Comparison of ENCODE assay signal across 29 mouse cellular contexts in the genomic region with DNA sequence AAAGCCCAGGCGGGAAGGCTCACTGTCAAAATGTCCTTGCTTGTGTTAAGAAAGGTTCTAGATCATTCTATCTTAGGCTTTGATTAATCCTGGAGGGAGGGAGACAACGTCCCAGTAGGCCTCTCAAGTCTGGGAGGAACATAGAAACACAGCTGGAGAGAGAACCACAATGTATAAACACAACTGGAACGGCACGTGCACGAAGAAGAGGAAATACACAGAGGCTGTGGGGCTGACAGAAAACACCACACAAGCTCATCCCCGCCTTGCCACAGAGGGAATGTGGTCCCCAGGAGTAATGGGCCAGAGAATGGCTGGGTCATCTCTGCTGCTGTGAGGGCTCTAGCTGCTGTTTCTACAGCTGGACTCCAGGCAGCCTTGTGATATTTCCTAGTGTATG. TPM values are rescaled to one million over a fixed set of nuclear protein-coding genes. Genes with fewer than 3 reads are reported as not detected.
DNase-seq lines count a peak whose midpoint lies in the region; ATAC-seq and TF ChIP-seq lines count a peak whose summit lies in the region.
"Had no signal": no experiment of that assay in that cellular context is flagged by ENCODE, and none has a peak within 500 bp of the region (broad histone marks: within the 10 kb centered on the region; RNA-seq: fewer than 3 reads in every experiment).

No protein-coding gene starts in this region.

- no peaks in the 10 kb centered on the region for H3K27me3 ChIP-seq in heart, embryonic 11.5 days (ENCODE audit: control insufficient read depth, insufficient read depth, low read length)
- no peaks in the 10 kb centered on the region for H3K27me3 ChIP-seq in lung, embryonic 14.5 days (ENCODE audit: insufficient read depth, low read length)
- H3K27me3 ChIP-seq in liver, postnatal 0 days (ENCODE audit: insufficient read depth, low read length), result no peaks in the 10 kb centered on the region
- H3K27me3 ChIP-seq: embryonic facial prominence, embryonic 15.5 days; hindbrain, embryonic 13.5 days; limb, embryonic 15.5 days; midbrain, embryonic 12.5 days had no signal

- H3K36me3 ChIP-seq in heart, embryonic 11.5 days (ENCODE audit: control insufficient read depth, insufficient read depth, low read length), result peaks cover 7% of the 10 kb centered on the region
- H3K36me3 ChIP-seq in lung, embryonic 14.5 days (ENCODE audit: insufficient read depth), result no peaks in the 10 kb centered on the region
- H3K36me3 ChIP-seq in liver, postnatal 0 days (replicated peaks; ENCODE audit: insufficient read depth, low read length), result no peaks in the 10 kb centered on the region
- H3K36me3 ChIP-seq: embryonic facial prominence, embryonic 15.5 days; G1E; hindbrain, embryonic 13.5 days; limb, embryonic 15.5 days; midbrain, embryonic 12.5 days had no signal

- intact Hi-C loops in heart, postnatal 10 days (cut with DNase I), result no loop called here

- no peak for DNase-seq in heart, postnatal 10 days
- peak; percentile 61 for DNase-seq in lung, embryonic 14.5 days
- DNase-seq in lung, adult 18-20 months, result no peak
- peak; percentile 60 for DNase-seq in lung, postnatal 10 days
- no peak for DNase-seq in liver, postnatal 0 days
- no peak for DNase-seq in cerebellum, postnatal 14 days
- DNase-seq: adrenal gland, postnatal 36 days; cerebellum, adult 9-10 months; gastrocnemius, adult 2 months; kidney, adult 2 months; layer of hippocampus, adult 9-11 months; right cerebral cortex, postnatal 25 days; spleen, adult 18-20 months; thymus, postnatal 14 days had no signal

- ATAC-seq in heart, embryonic 11.5 days (replicated peaks; ENCODE audit: insufficient number of reproducible peaks, low FRiP score, low TSS enrichment), result no peak
- peak; percentile 33; the same call in 1 of the 2 replicates for ATAC-seq in lung, embryonic 14.5 days (ENCODE audit: insufficient read depth)
- ATAC-seq in liver, postnatal 0 days, result no peak
- ATAC-seq: forebrain, embryonic 14.5 days; Patski had no signal

- TF ChIP-seq EP300 in liver, postnatal 0 days (IDR thresholded peaks at IDR 0.05; ENCODE audit: low read depth), result no peak

- H3K9ac ChIP-seq in heart, embryonic 11.5 days (ENCODE audit: low read depth, low read length), result no peak overlapping the region
- H3K9ac ChIP-seq in lung, embryonic 14.5 days, result no peak overlapping the region
- no peak overlapping the region for H3K9ac ChIP-seq in liver, postnatal 0 days (replicated peaks)
- H3K9ac ChIP-seq: embryonic facial prominence, embryonic 15.5 days; hindbrain, embryonic 13.5 days; limb, embryonic 15.5 days; liver, embryonic 14.5 days; midbrain, embryonic 12.5 days had no signal

- WGBS in heart, embryonic 11.5 days (ENCODE audit: insufficient replicate concordance), result 68% methylated on average over 6 of the region's 6 CpGs
- WGBS in lung, embryonic 14.5 days, result 40% methylated on average over 6 of the region's 6 CpGs
- WGBS in liver, postnatal 0 days (ENCODE audit: insufficient replicate concordance), result 45% methylated on average over 6 of the region's 6 CpGs

- peaks cover 62% of the 10 kb centered on the region for H3K4me1 ChIP-seq in heart, embryonic 11.5 days (ENCODE audit: control insufficient read depth, insufficient read depth, low read length)
- peaks cover 5% of the 10 kb centered on the region; the same call in 1 of the 2 replicates for H3K4me1 ChIP-seq in lung, embryonic 14.5 days (ENCODE audit: insufficient read depth)
- H3K4me1 ChIP-seq in liver, postnatal 0 days (ENCODE audit: insufficient read depth), result no peaks in the 10 kb centered on the region
- H3K4me1 ChIP-seq: embryonic facial prominence, embryonic 15.5 days; limb, embryonic 15.5 days; midbrain, embryonic 12.5 days had no signal

- no peaks in the 10 kb centered on the region for H3K9me3 ChIP-seq in heart, embryonic 11.5 days (replicated peaks; ENCODE audit: control insufficient read depth, low read length)
- H3K9me3 ChIP-seq in lung, embryonic 14.5 days (ENCODE audit: low read depth, low read length), result no peaks in the 10 kb centered on the region
- no peaks in the 10 kb centered on the region for H3K9me3 ChIP-seq in liver, postnatal 0 days (ENCODE audit: low read length)
- H3K9me3 ChIP-seq: embryonic facial prominence, embryonic 15.5 days; G1E; hindbrain, embryonic 13.5 days; limb, embryonic 15.5 days; midbrain, embryonic 12.5 days had no signal

- H3K4me3 ChIP-seq in heart, embryonic 11.5 days (ENCODE audit: low read depth, low read length), result no peak overlapping the region
- no peak overlapping the region for H3K4me3 ChIP-seq in lung, embryonic 14.5 days (ENCODE audit: low read depth, low read length)
- H3K4me3 ChIP-seq in liver, postnatal 0 days (ENCODE audit: low read depth, low read length), result no peak overlapping the region
- H3K4me3 ChIP-seq: embryonic facial prominence, embryonic 15.5 days; gastrocnemius, adult 2 months; hindbrain, embryonic 13.5 days; left cerebral cortex, adult 2 months; limb, embryonic 15.5 days; midbrain, embryonic 12.5 days had no signal

- TF ChIP-seq CTCF in lung, embryonic 14.5 days (IDR thresholded peaks at IDR 0.05; ENCODE audit: low read depth), result no peak
- TF ChIP-seq CTCF in liver, postnatal 0 days (IDR thresholded peaks at IDR 0.05; ENCODE audit: low read depth), result no peak

- H3K27ac ChIP-seq in heart, embryonic 11.5 days (ENCODE audit: low read depth, low read length), result peak overlapping the region; percentile 59
- no peak overlapping the region for H3K27ac ChIP-seq in lung, embryonic 14.5 days (ENCODE audit: low read depth)
- H3K27ac ChIP-seq in liver, postnatal 0 days (ENCODE audit: low read depth), result no peak overlapping the region
- H3K27ac ChIP-seq: embryonic facial prominence, embryonic 15.5 days; gastrocnemius, adult 2 months; hindbrain, embryonic 13.5 days; kidney, postnatal 0 days; left cerebral cortex, adult 2 months; limb, embryonic 15.5 days; liver, embryonic 14.5 days; midbrain, embryonic 12.5 days had no signal

- H3K4me2 ChIP-seq in heart, embryonic 11.5 days, result no peak overlapping the region
- H3K4me2 ChIP-seq in lung, embryonic 14.5 days, result no peak overlapping the region
- H3K4me2 ChIP-seq in liver, postnatal 0 days (ENCODE audit: low read depth, low read length), result no peak overlapping the region
- H3K4me2 ChIP-seq: embryonic facial prominence, embryonic 15.5 days; hindbrain, embryonic 13.5 days; limb, embryonic 15.5 days; midbrain, embryonic 12.5 days had no signal

RNA-seq across cellular contexts. Expression of a gene that starts 48.9 kb away (rescaled TPM):
- 10.1 and 12.4 TPM in 2 replicates for polyA plus RNA-seq in heart, embryonic 11.5 days (2014; fragmentation: Nextera tagmentation; extraction: Ambion mirVana)
- total RNA-seq in heart, postnatal 10 days (2021), result 10 to 100 TPM; 18.3 to 21.0 TPM
- 11.0 and 11.5 TPM in 2 replicates for polyA plus RNA-seq in lung, embryonic 14.5 days (2014; fragmentation: Nextera tagmentation; extraction: Ambion mirVana)
- 0.62 and 0.73 TPM in 2 replicates for polyA plus RNA-seq in liver, postnatal 0 days (2015; fragmentation: Nextera tagmentation; extraction: Ambion mirVana)
- total RNA-seq: common myeloid progenitor, adult 5-6 weeks; megakaryocyte, adult 5-6 weeks; neutrophil, adult 5-6 weeks had no signal
- polyA plus RNA-seq: G1E had no signal

RNA-seq across cellular contexts. Expression of a gene that starts 52.0 kb away (rescaled TPM):
- polyA plus RNA-seq in heart, embryonic 11.5 days (2014; fragmentation: Nextera tagmentation; extraction: Ambion mirVana), result 0.43 TPM in 1 of 2 replicates, not detected in the other
- under 1 TPM; 0.32 to 0.41 TPM for total RNA-seq in heart, postnatal 10 days (2021)
- 0.22 and 0.35 TPM in 2 replicates for polyA plus RNA-seq in lung, embryonic 14.5 days (2014; fragmentation: Nextera tagmentation; extraction: Ambion mirVana)
- not detected in 2 replicates for polyA plus RNA-seq in liver, postnatal 0 days (2015; fragmentation: Nextera tagmentation; extraction: Ambion mirVana)
- total RNA-seq: common myeloid progenitor, adult 5-6 weeks; megakaryocyte, adult 5-6 weeks; neutrophil, adult 5-6 weeks had no signal
- polyA plus RNA-seq: embryonic facial prominence, embryonic 15.5 days; forebrain, embryonic 14.5 days; G1E; hindbrain, embryonic 13.5 days; kidney, postnatal 0 days; large intestine, adult 2 months; liver, embryonic 14.5 days; Patski had no signal

RNA-seq across cellular contexts. Expression of a gene that starts 58.1 kb away (rescaled TPM):
- 66.4 and 66.5 TPM in 2 replicates for polyA plus RNA-seq in heart, embryonic 11.5 days (2014; fragmentation: Nextera tagmentation; extraction: Ambion mirVana)
- total RNA-seq in heart, postnatal 10 days (2021), result 100 to 1,000 TPM; 115 to 122 TPM
- polyA plus RNA-seq in lung, embryonic 14.5 days (2014; fragmentation: Nextera tagmentation; extraction: Ambion mirVana), result 24.1 and 26.5 TPM in 2 replicates
- 0.28 TPM in 1 of 2 replicates, not detected in the other for polyA plus RNA-seq in liver, postnatal 0 days (2015; fragmentation: Nextera tagmentation; extraction: Ambion mirVana)
- total RNA-seq: common myeloid progenitor, adult 5-6 weeks; megakaryocyte, adult 5-6 weeks; neutrophil, adult 5-6 weeks had no signal
- polyA plus RNA-seq: forebrain, embryonic 14.5 days; G1E; Patski had no signal

Comparison
In these comparisons a context has a peak if more than half of its experiments do, and no peak if none do; other contexts are left out.
1. DNase-seq: peak in lung, embryonic 14.5 days (single experiment) and lung, postnatal 10 days (single experiment); none in heart, postnatal 10 days (0 of 2), lung, adult 18-20 months (0 of 2), liver, postnatal 0 days (single experiment) and cerebellum, postnatal 14 days (0 of 2).
2. RNA of a gene that starts 58.1 kb away (polyA plus RNA-seq): 66.4 to 66.5 TPM in heart, embryonic 11.5 days and 24.1 to 26.5 TPM in lung, embryonic 14.5 days; 0.28 TPM in liver, postnatal 0 days; every median in the first group is over 10 times any median in the second.